Mouse (Mus musculus) myocyte (in vitro differentiated cells): ENCODE results near the gene Palld.

Experiments used
- CEBPB ChIP-seq: IDR thresholded peaks from 2 replicates; pipeline ENCODE4 v1.6.1; 2011; ENCODE audit warnings: mild to moderate bottlenecking, moderate library complexity; ENCODE audit not compliant: poor library complexity, insufficient read depth, severe bottlenecking
- E2F4 ChIP-seq: IDR thresholded peaks from one replicate; pipeline ENCODE4 v1.6.1; 2011; ENCODE audit warnings: mild to moderate bottlenecking, control low read depth, moderate library complexity; ENCODE audit not compliant: insufficient read depth
- MAX ChIP-seq: IDR thresholded peaks from one replicate; pipeline ENCODE4 v1.6.1; 2011; ENCODE audit warnings: low read depth, mild to moderate bottlenecking, control low read depth
- MYOD1 ChIP-seq, 3 experiments: IDR thresholded peaks; one replicate each; pipeline ENCODE4 v1.6.1; 2011; ENCODE audit warnings: control low read depth in 2 of 3, low read depth in 2 of 3, mild to moderate bottlenecking in 2 of 3, moderate library complexity in 1 of 3; ENCODE audit not compliant: insufficient read length in 2 of 3, control insufficient read depth in 1 of 3
- POLR2A ChIP-seq: IDR thresholded peaks from one replicate; pipeline ENCODE4 v1.6.1; 2011; ENCODE audit warnings: low read depth, mild to moderate bottlenecking, control low read depth, moderate library complexity; ENCODE audit not compliant: insufficient read length
- POLR2AphosphoS2 ChIP-seq: IDR thresholded peaks from one replicate; pipeline ENCODE4 v1.6.1; 2011; ENCODE audit warnings: low read depth, control low read depth; ENCODE audit not compliant: insufficient read length
- TCF12 ChIP-seq: IDR thresholded peaks from one replicate; pipeline ENCODE4 v1.6.1; 2011; ENCODE audit warnings: mild to moderate bottlenecking, control low read depth; ENCODE audit not compliant: poor library complexity, insufficient read depth, severe bottlenecking
- USF1 ChIP-seq: IDR thresholded peaks from one replicate; pipeline ENCODE4 v1.6.1; 2011; ENCODE audit warnings: low read depth, mild to moderate bottlenecking, control low read depth, moderate library complexity

DNA sequence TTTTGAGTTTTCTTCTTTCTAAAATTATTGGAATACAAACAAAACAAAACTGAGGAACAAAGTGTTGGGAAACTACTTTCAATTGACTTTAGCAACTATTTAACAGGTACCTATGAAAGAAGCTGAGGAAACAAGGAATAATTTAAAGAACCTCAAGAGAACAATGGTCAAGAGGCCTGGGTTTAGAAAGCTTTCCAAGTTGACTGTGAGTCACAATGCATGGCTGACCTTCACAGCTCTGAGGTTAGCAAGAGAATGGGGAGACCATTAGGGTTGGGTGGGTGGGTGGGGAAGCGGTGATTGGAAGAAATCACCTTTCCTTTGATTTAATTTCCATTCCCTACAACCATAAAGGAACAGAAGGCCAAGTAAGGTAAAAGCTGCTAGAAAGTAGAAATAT lies 35.6 kb downstream of the Palld start:
- TF ChIP-seq MYOD1 (IDR thresholded peaks at IDR 0.05; ENCODE audit: control insufficient read depth in 1 of 3, insufficient read length in 2 of 3, low read depth in 2 of 3): no peak
- no peak for TF ChIP-seq POLR2A
- TF ChIP-seq MAX: no peak
- TF ChIP-seq USF1: no peak
- no peak for TF ChIP-seq POLR2AphosphoS2
- TF ChIP-seq TCF12: no peak
- no peak for TF ChIP-seq CEBPB
- no peak for TF ChIP-seq E2F4
